Comparison of ENCODE assay signal across 17 mouse cellular contexts in genomic region chr1:180188951-180189350, GRCm38 (mm10). TPM values are rescaled to one million over a fixed set of nuclear protein-coding genes. Genes with fewer than 3 reads are reported as not detected.
DNase-seq lines count a peak whose midpoint lies in the region; ATAC-seq lines count a peak whose summit lies in the region.
"Had no signal": no experiment of that assay in that cellular context is flagged by ENCODE, and none has a peak within 500 bp of the region (broad histone marks: within the 10 kb centered on the region; RNA-seq: fewer than 3 reads in every experiment).

No protein-coding gene starts in this region.

- H3K27ac ChIP-seq in kidney, embryonic 16.5 days (ENCODE audit: low read length), result no peak overlapping the region
- H3K27ac ChIP-seq: hindbrain, postnatal 0 days; kidney, postnatal 0 days; neural tube, embryonic 13.5 days had no signal

- no peaks in the 10 kb centered on the region for H3K9me3 ChIP-seq in kidney, embryonic 16.5 days (ENCODE audit: low read length)
- H3K9me3 ChIP-seq: neural tube, embryonic 13.5 days had no signal

- no peak overlapping the region for H3K9ac ChIP-seq in kidney, embryonic 16.5 days (replicated peaks; ENCODE audit: low read length)
- H3K9ac ChIP-seq: liver, postnatal 0 days; neural tube, embryonic 13.5 days had no signal

- peak; percentile 87 for DNase-seq in gastrocnemius, adult 18-20 months (ENCODE audit: low spot score)
- no peak for DNase-seq in gastrocnemius, postnatal 4 days (ENCODE audit: low spot score in 2 of 2)
- peak; percentile 69 for DNase-seq in kidney, adult 18-20 months
- DNase-seq in fat pad, adult 2 months (ENCODE audit: extremely low read depth, low read depth, low spot score), result peak; percentile 52
- DNase-seq in kidney, postnatal 25 days, result peak; percentile 56 to 81
- no peak for DNase-seq in MN1 (ENCODE audit: low spot score)
- DNase-seq: cerebellum, adult 2 months; liver, postnatal 0 days; right cerebral cortex, postnatal 14 days had no signal

- H3K4me2 ChIP-seq in kidney, embryonic 16.5 days (replicated peaks; ENCODE audit: low read depth, low read length), result no peak overlapping the region
- H3K4me2 ChIP-seq: neural tube, embryonic 13.5 days had no signal

- ATAC-seq in kidney, embryonic 16.5 days (ENCODE audit: low FRiP score, low TSS enrichment), result no peak
- ATAC-seq: activated CD4-positive, CD25-positive, alpha-beta regulatory T cell, adult 4 months; forebrain, embryonic 16.5 days; hindbrain, postnatal 0 days; liver, postnatal 0 days; Patski had no signal

- no peaks in the 10 kb centered on the region for H3K27me3 ChIP-seq in kidney, embryonic 16.5 days (ENCODE audit: insufficient read depth, low read length)

- no peaks in the 10 kb centered on the region for H3K4me1 ChIP-seq in kidney, embryonic 16.5 days (ENCODE audit: insufficient read depth, low read length)
- H3K4me1 ChIP-seq: neural tube, embryonic 13.5 days had no signal

- 64% methylated on average over 4 of the region's 4 CpGs for WGBS in kidney, embryonic 16.5 days

- H3K36me3 ChIP-seq in kidney, embryonic 16.5 days (ENCODE audit: insufficient read depth, low read length), result no peaks in the 10 kb centered on the region
- H3K36me3 ChIP-seq: neural tube, embryonic 13.5 days had no signal

- H3K4me3 ChIP-seq in kidney, embryonic 16.5 days (ENCODE audit: low read length), result no peak overlapping the region
- H3K4me3 ChIP-seq: erythroblast, embryonic 14.5 days; neural tube, embryonic 13.5 days had no signal

RNA-seq across cellular contexts. Expression of gene Coq8a, which starts 10.5 kb away (rescaled TPM):
- total RNA-seq in gastrocnemius, adult 18-20 months (2021), result 1,000 to 10,000 TPM; 1,142 to 1,473 TPM
- total RNA-seq in gastrocnemius, postnatal 4 days (2021), result 100 to 1,000 TPM; 294 to 313 TPM
- 17.7 and 21.8 TPM in 2 replicates for polyA plus RNA-seq in kidney, embryonic 16.5 days (2015; fragmentation: Nextera tagmentation; extraction: Ambion mirVana)

Comparison
In these comparisons a context has a peak if more than half of its experiments do, and no peak if none do; other contexts are left out.
1. DNase-seq: peak in gastrocnemius, adult 18-20 months (single experiment), kidney, adult 18-20 months (single experiment), fat pad, adult 2 months (single experiment) and kidney, postnatal 25 days (2 of 2); none in gastrocnemius, postnatal 4 days (0 of 2) and MN1 (single experiment).